Comparison of ENCODE assay signal across 8 mouse cellular contexts in the genomic region with DNA sequence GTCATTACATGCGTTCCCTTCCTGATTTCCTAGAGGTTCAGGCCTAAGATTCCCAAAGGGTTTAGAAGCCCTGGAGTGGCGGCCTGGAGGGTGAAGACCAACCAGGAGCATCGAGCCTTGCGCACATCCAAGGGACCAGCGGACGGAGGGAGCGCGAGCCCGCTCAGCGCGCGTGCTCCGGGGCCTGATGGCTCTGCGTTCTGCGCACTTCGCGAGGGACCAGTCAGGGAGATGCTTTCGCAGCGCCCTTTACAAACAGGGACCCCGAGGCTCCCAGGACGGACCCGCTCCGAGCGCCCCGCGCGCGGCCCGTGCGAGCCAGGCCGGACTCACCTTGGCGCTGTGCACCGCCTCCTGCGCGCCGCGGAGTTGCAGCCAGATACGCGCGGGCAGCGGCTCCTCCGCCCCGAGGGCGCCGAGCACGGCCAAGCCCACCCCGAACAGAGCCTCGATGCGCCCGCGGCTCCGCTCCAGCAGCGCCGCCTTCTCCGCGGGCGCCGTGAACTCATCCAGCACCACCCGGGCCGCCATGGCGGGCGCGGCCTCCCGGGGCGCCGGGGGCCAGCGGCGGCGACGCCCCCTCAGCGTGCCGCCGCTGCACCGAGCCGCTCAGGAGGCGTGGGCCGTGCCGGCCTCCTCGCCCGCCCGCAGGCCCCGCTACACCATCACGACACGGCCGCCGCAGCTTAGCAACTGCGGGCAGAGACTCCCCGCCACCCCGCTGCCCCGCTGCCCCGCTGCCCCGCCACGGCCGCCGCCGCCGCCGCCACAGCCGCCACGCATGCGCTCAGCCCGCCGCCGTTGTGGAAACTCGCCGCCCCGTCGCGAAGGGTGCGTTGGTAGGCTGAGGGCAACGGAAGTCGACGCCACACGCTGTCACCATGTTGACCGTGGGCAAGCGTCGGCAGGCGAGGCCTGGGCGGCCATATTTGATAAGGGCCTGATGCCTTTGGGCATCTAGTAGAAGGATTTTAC. TPM values are rescaled to one million over a fixed set of nuclear protein-coding genes. Genes with fewer than 3 reads are reported as not detected.
A peak's percentile ranks its signal among the peaks of the same experiment; 100 is the strongest.
DNase-seq lines count a peak whose midpoint lies in the region; ATAC-seq and TF ChIP-seq lines count a peak whose summit lies in the region.

Gene N4bp1 (minus strand): TSS at position 770 of the 975 bp plus-strand sequence.

- intact Hi-C loops in heart, adult 2 months (cut with DNase I) = loop anchor here (5.0 kb wide), 1 partner anchor 262 kb away; the partner anchor contains the start of gene Lonp2

- H3K36me3 ChIP-seq in embryonic facial prominence, embryonic 13.5 days = peaks cover 4% of the 10 kb centered on the region
- peaks cover 4% of the 10 kb centered on the region for H3K36me3 ChIP-seq in heart, adult 2 months (ENCODE audit: control insufficient read depth, insufficient read depth, low read length)
- H3K36me3 ChIP-seq in kidney, adult 2 months (ENCODE audit: control insufficient read depth, insufficient read depth, low read length) = no peaks in the 10 kb centered on the region
- H3K36me3 ChIP-seq in limb, embryonic 12.5 days = peaks cover 7% of the 10 kb centered on the region; the same call in 1 of the 2 replicates
- H3K36me3 ChIP-seq in midbrain, embryonic 14.5 days (ENCODE audit: control insufficient read depth, insufficient read depth, low read length) = no peaks in the 10 kb centered on the region

- H3K27me3 ChIP-seq in embryonic facial prominence, embryonic 13.5 days = no peaks in the 10 kb centered on the region
- H3K27me3 ChIP-seq in heart, adult 2 months (ENCODE audit: control insufficient read depth, insufficient read depth, low read length) = no peaks in the 10 kb centered on the region
- no peaks in the 10 kb centered on the region for H3K27me3 ChIP-seq in kidney, adult 2 months (replicated peaks; ENCODE audit: control insufficient read depth, insufficient read depth, low read length)
- H3K27me3 ChIP-seq in limb, embryonic 12.5 days = 0 out of 2 replicates have a peak, but pooled peaks cover 4% of the 10 kb centered on the region
- H3K27me3 ChIP-seq in midbrain, embryonic 14.5 days (ENCODE audit: control insufficient read depth, insufficient read depth, low read length) = no peaks in the 10 kb centered on the region

- peak within 1 kb of the TSS; percentile 92 for H3K27ac ChIP-seq in embryonic facial prominence, embryonic 13.5 days
- H3K27ac ChIP-seq in heart, adult 2 months = peak within 1 kb of the TSS; percentile 90
- H3K27ac ChIP-seq in kidney, adult 2 months (ENCODE audit: insufficient read depth, low read depth, low read length) = peak within 1 kb of the TSS; percentile 62
- H3K27ac ChIP-seq in limb, embryonic 12.5 days = peak within 1 kb of the TSS; percentile 94
- peak within 1 kb of the TSS; percentile 95 for H3K27ac ChIP-seq in midbrain, embryonic 14.5 days (replicated peaks; ENCODE audit: low read depth, low read length)

- no peaks in the 10 kb centered on the region for H3K9me3 ChIP-seq in embryonic facial prominence, embryonic 13.5 days
- no peaks in the 10 kb centered on the region for H3K9me3 ChIP-seq in limb, embryonic 12.5 days
- H3K9me3 ChIP-seq in midbrain, embryonic 14.5 days (ENCODE audit: control insufficient read depth, low read length) = no peaks in the 10 kb centered on the region

- H3K4me2 ChIP-seq in embryonic facial prominence, embryonic 13.5 days = peak within 1 kb of the TSS; percentile 89
- H3K4me2 ChIP-seq in limb, embryonic 12.5 days = peak within 1 kb of the TSS; percentile 92
- peak within 1 kb of the TSS; percentile 87 for H3K4me2 ChIP-seq in midbrain, embryonic 14.5 days (ENCODE audit: low read length)

- TF ChIP-seq EP300 in heart, adult 2 months (IDR thresholded peaks at IDR 0.05; ENCODE audit: insufficient read depth, low read depth, low read length) = peak; percentile 79; the same call in 1 of the 2 replicates

- H3K4me3 ChIP-seq in embryonic facial prominence, embryonic 13.5 days = peak within 1 kb of the TSS; percentile 97
- H3K4me3 ChIP-seq in heart, adult 2 months = peak within 1 kb of the TSS; percentile 81
- peak within 1 kb of the TSS; percentile 83 for H3K4me3 ChIP-seq in kidney, adult 2 months (ENCODE audit: insufficient read depth, low read depth, low read length)
- H3K4me3 ChIP-seq in limb, embryonic 12.5 days (replicated peaks) = peak within 1 kb of the TSS; percentile 92
- H3K4me3 ChIP-seq in midbrain, embryonic 14.5 days (replicated peaks; ENCODE audit: low read depth, low read length) = peak within 1 kb of the TSS; percentile 96

- H3K9ac ChIP-seq in embryonic facial prominence, embryonic 13.5 days = peak within 1 kb of the TSS; percentile 91
- peak within 1 kb of the TSS; percentile 93 for H3K9ac ChIP-seq in heart, adult 2 months (ENCODE audit: low read depth, low read length)
- H3K9ac ChIP-seq in limb, embryonic 12.5 days (replicated peaks) = peak within 1 kb of the TSS; percentile 94
- peak within 1 kb of the TSS; percentile 89 for H3K9ac ChIP-seq in midbrain, embryonic 14.5 days (replicated peaks; ENCODE audit: low read length)

- H3K79me2 ChIP-seq in heart, adult 2 months (replicated peaks; ENCODE audit: control insufficient read depth, insufficient read depth, low read length) = peaks cover 4% of the 10 kb centered on the region; the same call in 1 of the 2 replicates

- TF ChIP-seq POLR2A in heart, adult 2 months (IDR thresholded peaks at IDR 0.05; ENCODE audit: insufficient read depth, low read depth, low read length) = peak; percentile 44; the same call in 1 of the 2 replicates
- TF ChIP-seq POLR2A in kidney, adult 2 months (IDR thresholded peaks at IDR 0.05; ENCODE audit: low read depth, low read length) = no peak

- no peak for TF ChIP-seq CTCF in heart, adult 2 months (IDR thresholded peaks at IDR 0.05)
- TF ChIP-seq CTCF in kidney, adult 2 months (conservative IDR thresholded peaks at IDR 0.05; ENCODE audit: insufficient read depth, insufficient read length, low read depth, low read length) = no peak

- peak; percentile 90 for ATAC-seq in embryonic facial prominence, embryonic 13.5 days (ENCODE audit: insufficient number of reproducible peaks, insufficient read depth, low FRiP score, low TSS enrichment, low read depth)
- ATAC-seq in limb, embryonic 12.5 days (ENCODE audit: insufficient number of reproducible peaks, insufficient read depth, low FRiP score, low TSS enrichment, low read depth) = peak; percentile 78
- peak; percentile 93 for ATAC-seq in midbrain, embryonic 14.5 days (ENCODE audit: low FRiP score, low TSS enrichment)

- under 1% methylated on average over 113 of the region's 119 CpGs for WGBS in embryonic facial prominence, embryonic 13.5 days
- WGBS in heart, adult 2 months = under 1% methylated on average over 116 of the region's 119 CpGs
- under 1% methylated on average over 118 of the region's 119 CpGs for WGBS in kidney, adult 2 months
- under 1% methylated on average over 114 of the region's 119 CpGs for WGBS in limb, embryonic 12.5 days
- WGBS in midbrain, embryonic 14.5 days = under 1% methylated on average over 102 of the region's 119 CpGs

- DNase-seq in 416B (ENCODE audit: low read depth) = peak; percentile 90
- DNase-seq in adrenal gland, postnatal 4 days (ENCODE audit: low spot score in 2 of 2) = peak; percentile 74 to 84
- peak; percentile 93 to 94 for DNase-seq in heart, adult 2 months
- DNase-seq in kidney, adult 2 months = peak; percentile 96
- DNase-seq in midbrain, embryonic 14.5 days = peak; percentile 97
- DNase-seq in spleen, adult 12 weeks (ENCODE audit: low spot score) = peak; percentile 72

- peaks cover 28% of the 10 kb centered on the region for H3K4me1 ChIP-seq in embryonic facial prominence, embryonic 13.5 days
- peaks cover 30% of the 10 kb centered on the region for H3K4me1 ChIP-seq in heart, adult 2 months (ENCODE audit: control insufficient read depth, insufficient read depth, low read length)
- peaks cover 27% of the 10 kb centered on the region for H3K4me1 ChIP-seq in kidney, adult 2 months (ENCODE audit: control insufficient read depth, insufficient read depth, low read length)
- peaks cover 32% of the 10 kb centered on the region for H3K4me1 ChIP-seq in limb, embryonic 12.5 days (replicated peaks)
- H3K4me1 ChIP-seq in midbrain, embryonic 14.5 days (ENCODE audit: control insufficient read depth, insufficient read depth, low read length) = peaks cover 17% of the 10 kb centered on the region

RNA-seq across cellular contexts. Expression of gene N4bp1, which starts in this region (rescaled TPM):
- 10 to 100 TPM; 37.1 to 37.4 TPM for total RNA-seq in adrenal gland, postnatal 4 days (2021)
- 11.2 and 12.6 TPM in 2 replicates for polyA plus RNA-seq in embryonic facial prominence, embryonic 13.5 days (2015; fragmentation: Nextera tagmentation; extraction: Ambion mirVana)
- 10 to 100 TPM; 17.1 to 18.1 TPM for total RNA-seq in heart, adult 2 months (2021)
- polyA plus RNA-seq in heart, adult 2 months (2012; rRNA removed) = 8.9 and 12.7 TPM in 2 replicates
- polyA plus RNA-seq in kidney, adult 2 months (2012; rRNA removed) = 11.3 and 13.2 TPM in 2 replicates
- 11.9 and 12.4 TPM in 2 replicates for polyA plus RNA-seq in limb, embryonic 12.5 days (2016; fragmentation: Nextera tagmentation; extraction: Ambion mirVana)
- polyA plus RNA-seq in midbrain, embryonic 14.5 days (2014; fragmentation: Nextera tagmentation; extraction: Ambion mirVana) = 13.6 and 14.6 TPM in 2 replicates

Comparison
In these comparisons a context has a peak if more than half of its experiments do, and no peak if none do; other contexts are left out.
1. Peak in every context shown above with its lines: DNase-seq, ATAC-seq, H3K4me3 ChIP-seq and H3K27ac ChIP-seq.